Mouse (Mus musculus) stomach, postnatal 0 days (tissue): ENCODE measurements around the gene Dyrk1a.

Source experiments
- CTCF ChIP-seq: IDR thresholded peaks from 2 replicates; pipeline ENCODE4 v1.5.1; 2016; ENCODE audit warnings: antibody characterized with exemption, low read depth, mild to moderate bottlenecking, moderate library complexity
- EP300 ChIP-seq: optimal IDR thresholded peaks from 2 replicates; pipeline ENCODE3; 2016; ENCODE audit warnings: antibody characterized with exemption

- TF ChIP-seq EP300 (no peak), CTCF (no peak)
Observed at GRCm38 (mm10) chr16:94667557-94667956, 97.7 kb downstream of the Dyrk1a start.
